Mouse (Mus musculus) hindbrain, postnatal 0 days (tissue): Measurements from ENCODE around the gene Pip4k2a. TPM values are rescaled to one million over a fixed set of nuclear protein-coding genes. Genes with fewer than 3 reads are reported as not detected.
A peak's percentile ranks its signal among the peaks of the same experiment; 100 is the strongest.

Source experiments
- ATAC-seq: fragments of 200-750 bp; cut with Nextera tagmentation; 2 replicates; pipeline ENCODE4 v1.8.0; 2017; ENCODE audit warnings: mild to moderate bottlenecking, moderate TSS enrichment, moderate library complexity
- DNase-seq: peaks from one replicate; pipeline ENCODE4 v3.0.0-alpha.2; 2015; ENCODE audit warnings: low spot score
- H3K27ac ChIP-seq: fragments of 300-500 bp; sonication (generic); 2 replicates; pipeline ENCODE4 v1.5.1; 2014; ENCODE audit warnings: mild to moderate bottlenecking
- H3K27me3 ChIP-seq: fragments of 300-500 bp; sonication (generic); 2 replicates; pipeline ENCODE4 v1.6.1; 2014; ENCODE audit warnings: low read length, mixed read lengths; ENCODE audit not compliant: insufficient read depth
- H3K36me3 ChIP-seq: fragments of 300-500 bp; sonication (generic); 2 replicates; pipeline ENCODE4 v1.6.1; 2014; ENCODE audit warnings: low read length, mixed read lengths; ENCODE audit not compliant: insufficient read depth
- H3K4me1 ChIP-seq: fragments of 300-500 bp; sonication (generic); 2 replicates; pipeline ENCODE4 v1.6.1; 2014; ENCODE audit warnings: antibody characterized with exemption, low read length, mixed read lengths; ENCODE audit not compliant: insufficient read depth
- H3K4me2 ChIP-seq: fragments of 300-500 bp; sonication (generic); 2 replicates; pipeline ENCODE4 v1.6.1; 2014; ENCODE audit warnings: low read depth, mild to moderate bottlenecking, low read length, moderate library complexity, mixed read lengths
- H3K4me3 ChIP-seq: fragments of 300-500 bp; sonication (generic); 2 replicates; pipeline ENCODE4 v1.5.1; 2014; ENCODE audit warnings: low read length
- H3K9ac ChIP-seq: fragments of 300-500 bp; sonication (generic); replicated peaks from 2 replicates; pipeline ENCODE4 v1.6.1; 2014; ENCODE audit warnings: mild to moderate bottlenecking, low read length, moderate library complexity, mixed read lengths
- H3K9me3 ChIP-seq: fragments of 300-500 bp; sonication (generic); 2 replicates; pipeline ENCODE4 v1.6.1; 2016; ENCODE audit warnings: low read length, mixed read lengths
- CTCF ChIP-seq: IDR thresholded peaks from 2 replicates; pipeline ENCODE4 v1.5.1; 2016; ENCODE audit warnings: antibody characterized with exemption, control low read depth, low read depth
- WGBS: fragments of 180-500 bp; shearing (Covaris S2); extraction: QIAGEN DNeasy Blood & Tissue Kit; methylation state at CpG from one replicate; pipeline ENCODE4 v1.1.7; 2014; 5-methylcytosine and 5-hydroxymethylcytosine counted together
- polyA plus RNA-seq: library from polyadenylated mRNA; unstranded; fragments of >200 nt; fragmentation: Nextera tagmentation; extraction: Ambion mirVana; gene quantifications from 2 replicates; pipeline ENCODE4 v1.2.1, GENCODE M21; 2015
- total RNA-seq: library from RNA; depleted of rRNA; stranded (reverse); fragments of >200 nt; gene quantifications from 2 replicates; pipeline ENCODE4 v1.2.3, GENCODE M21; 2014

Gene Pip4k2a
- total and polyA plus RNA-seq, 2 experiments from 2014 or later = 5.5 to 8.2 TPM

GRCm38 (mm10) chr2:18938232-18938631 lies 59.7 kb downstream of the Pip4k2a start:
- no peak overlapping the region for H3K27ac ChIP-seq
- no peaks in the 10 kb centered on the region for H3K9me3 ChIP-seq
- no peak for DNase-seq
- 0 out of 2 replicates have a peak, but pooled peaks cover 3% of the 10 kb centered on the region for H3K4me1 ChIP-seq
- H3K9ac ChIP-seq = no peak overlapping the region
- no peak for TF ChIP-seq CTCF
- no peaks in the 10 kb centered on the region for H3K36me3 ChIP-seq
- H3K27me3 ChIP-seq = no peaks in the 10 kb centered on the region
- ATAC-seq = no peak
- H3K4me3 ChIP-seq = no peak overlapping the region
- 31% methylated on average over 1 of the region's 1 CpGs for WGBS
- H3K4me2 ChIP-seq = no peak overlapping the region

DNA sequence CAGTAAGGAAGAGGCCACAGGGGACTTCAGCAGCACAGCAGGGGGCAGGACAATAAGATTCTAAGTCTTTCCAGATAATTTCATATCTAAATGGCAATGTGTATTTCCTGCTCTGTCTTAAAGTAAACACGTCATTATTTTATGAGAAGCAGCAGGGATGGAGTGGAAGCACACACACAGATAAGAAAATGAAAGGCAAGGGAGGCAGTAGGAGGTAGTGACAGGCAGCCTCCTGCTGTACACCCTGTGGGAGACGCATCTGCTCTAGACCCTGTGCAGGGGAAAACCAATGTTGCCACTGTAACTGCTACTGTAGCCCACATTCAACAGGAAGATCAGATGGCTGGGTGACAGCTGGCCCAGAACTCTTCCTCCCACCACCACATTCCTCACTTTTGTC lies 60.3 kb downstream of the Pip4k2a start:
- Histone ChIP-seq H3K4me2 (no peak overlapping the region), H3K4me1 (0 out of 2 replicates have a peak, but pooled peaks cover 3% of the 10 kb centered on the region), H3K27ac (no peak overlapping the region), H3K36me3 (no peaks in the 10 kb centered on the region), H3K4me3 (no peak overlapping the region), H3K9ac (no peak overlapping the region), H3K9me3 (no peaks in the 10 kb centered on the region), H3K27me3 (no peaks in the 10 kb centered on the region)
- no peak for TF ChIP-seq CTCF
- DNase-seq = no peak
- no peak for ATAC-seq
- 62% methylated on average over 2 of the region's 2 CpGs for WGBS

DNA sequence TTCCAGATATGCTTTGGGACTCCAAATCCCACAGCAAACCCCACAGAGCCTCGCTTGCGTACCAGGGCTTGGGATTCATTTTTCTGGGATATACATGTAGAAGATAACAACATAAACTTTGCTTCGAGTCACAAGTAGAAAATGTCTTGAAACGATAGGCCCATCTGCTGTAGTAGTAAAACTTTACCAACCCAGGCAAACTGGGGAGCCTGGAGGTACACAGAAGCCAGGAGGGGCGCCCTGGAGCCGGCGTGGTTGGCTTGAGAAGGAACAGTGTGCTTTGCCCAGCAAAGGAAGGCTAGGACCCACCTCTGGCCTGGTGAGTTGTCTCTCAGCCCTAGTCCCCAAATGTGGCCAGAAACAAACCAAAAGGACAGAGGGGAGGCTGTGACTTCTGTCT lies 61.5 kb downstream of the Pip4k2a start:
- Histone ChIP-seq H3K4me2 (no peak overlapping the region), H3K36me3 (no peaks in the 10 kb centered on the region), H3K9me3 (no peaks in the 10 kb centered on the region), H3K9ac (no peak overlapping the region), H3K4me3 (no peak overlapping the region), H3K27ac (no peak overlapping the region), H3K27me3 (no peaks in the 10 kb centered on the region), H3K4me1 (0 out of 2 replicates have a peak, but pooled peaks cover 3% of the 10 kb centered on the region)
- WGBS = 89% methylated on average over 7 of the region's 7 CpGs
- DNase-seq (no peak), ATAC-seq (no peak)
- no peak for TF ChIP-seq CTCF

GRCm38 (mm10) chr2:18935581-18936027 lies 62.3 kb downstream of the Pip4k2a start:
- no peak for TF ChIP-seq CTCF
- Histone ChIP-seq H3K9me3 (no peaks in the 10 kb centered on the region), H3K27ac (no peak overlapping the region), H3K27me3 (no peaks in the 10 kb centered on the region), H3K4me2 (no peak overlapping the region), H3K9ac (no peak overlapping the region), H3K36me3 (no peaks in the 10 kb centered on the region), H3K4me1 (0 out of 2 replicates have a peak, but pooled peaks cover 3% of the 10 kb centered on the region), H3K4me3 (no peak overlapping the region)
- no peak for ATAC-seq
- DNase-seq = no peak
- 94% methylated on average over 2 of the region's 2 CpGs for WGBS

GRCm38 (mm10) chr2:18934131-18934530 lies 63.8 kb downstream of the Pip4k2a start:
- H3K36me3 ChIP-seq = no peaks in the 10 kb centered on the region
- no peak overlapping the region for H3K9ac ChIP-seq
- H3K4me1 ChIP-seq = 0 out of 2 replicates have a peak, but pooled peaks cover 3% of the 10 kb centered on the region
- 91% methylated on average over 9 of the region's 9 CpGs for WGBS
- ATAC-seq (no peak), DNase-seq (no peak)
- no peaks in the 10 kb centered on the region for H3K9me3 ChIP-seq
- no peak overlapping the region for H3K4me3 ChIP-seq
- no peak overlapping the region for H3K4me2 ChIP-seq
- no peak overlapping the region for H3K27ac ChIP-seq
- TF ChIP-seq CTCF = no peak
- H3K27me3 ChIP-seq = no peaks in the 10 kb centered on the region

DNA sequence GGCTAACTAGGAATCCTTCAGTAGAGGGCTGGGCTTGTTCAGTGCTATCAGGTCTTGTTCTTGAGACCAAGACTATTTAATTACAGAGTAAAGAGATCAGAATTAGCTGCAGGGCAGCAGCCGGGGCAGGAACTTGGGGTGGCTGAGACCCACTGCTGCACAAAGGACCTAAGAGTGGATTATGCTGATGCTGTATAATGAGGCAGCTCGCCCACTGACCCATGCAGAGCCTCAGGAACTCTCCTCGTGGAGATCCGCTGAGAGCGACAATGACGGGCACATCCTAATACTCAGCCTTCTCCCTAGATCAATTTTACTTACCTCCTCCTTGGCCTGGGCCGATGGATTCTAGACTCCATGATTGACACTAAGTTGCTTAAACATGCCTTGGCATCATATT lies 64.5 kb downstream of the Pip4k2a start:
- Histone ChIP-seq H3K9ac (no peak overlapping the region), H3K4me2 (0 out of 2 replicates have a peak overlapping the region, but pooled peaks have one; percentile 7), H3K27me3 (no peaks in the 10 kb centered on the region), H3K4me1 (0 out of 2 replicates have a peak, but pooled peaks cover 3% of the 10 kb centered on the region), H3K4me3 (no peak overlapping the region), H3K27ac (no peak overlapping the region), H3K9me3 (no peaks in the 10 kb centered on the region), H3K36me3 (no peaks in the 10 kb centered on the region)
- WGBS = 48% methylated on average over 7 of the region's 7 CpGs
- DNase-seq (no peak), ATAC-seq (no peak)
- TF ChIP-seq CTCF = no peak

DNA sequence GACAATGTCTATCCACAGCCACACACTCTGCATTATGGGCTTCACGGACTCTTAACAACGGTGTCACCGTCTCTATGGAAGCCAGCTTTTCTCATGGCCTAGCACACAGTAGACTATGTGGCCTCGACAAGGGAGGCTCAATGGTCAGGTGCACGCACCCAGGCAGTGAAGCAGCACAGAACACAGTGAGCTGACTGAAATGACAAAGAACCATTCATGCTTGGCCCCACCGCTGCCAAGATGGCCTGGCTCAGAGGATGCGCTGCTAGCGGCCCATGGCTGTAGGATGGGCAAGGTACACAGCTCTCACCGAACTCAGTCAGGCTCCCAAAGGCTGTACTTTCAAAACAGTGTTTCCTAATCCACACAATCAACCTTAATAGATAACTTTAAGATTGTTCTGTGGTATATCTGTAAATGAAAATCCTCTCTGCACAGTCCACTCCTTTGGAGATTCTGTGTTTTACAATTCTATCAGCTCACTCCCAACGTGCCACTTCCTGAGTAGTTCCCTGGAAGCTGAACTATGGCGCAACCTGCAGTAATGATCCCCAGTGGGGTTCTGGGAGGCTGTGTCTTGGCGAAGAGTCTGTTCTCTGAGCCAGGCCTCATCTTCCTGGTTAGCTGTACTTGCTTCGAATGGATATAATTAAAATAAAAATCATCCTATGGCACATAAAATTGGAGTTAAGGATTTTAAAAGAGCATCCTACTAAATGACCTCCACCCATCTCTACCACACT lies 67.4 kb downstream of the Pip4k2a start:
- Histone ChIP-seq H3K27ac (no peak overlapping the region), H3K4me2 (no peak overlapping the region), H3K27me3 (no peaks in the 10 kb centered on the region), H3K9ac (no peak overlapping the region), H3K4me3 (no peak overlapping the region), H3K9me3 (no peaks in the 10 kb centered on the region), H3K4me1 (no peaks in the 10 kb centered on the region), H3K36me3 (no peaks in the 10 kb centered on the region)
- no peak for TF ChIP-seq CTCF
- ATAC-seq (peak; percentile 36; the same call in 1 of the 2 replicates), DNase-seq (no peak)
- WGBS = 80% methylated on average over 13 of the region's 13 CpGs
